In the genomic region with DNA sequence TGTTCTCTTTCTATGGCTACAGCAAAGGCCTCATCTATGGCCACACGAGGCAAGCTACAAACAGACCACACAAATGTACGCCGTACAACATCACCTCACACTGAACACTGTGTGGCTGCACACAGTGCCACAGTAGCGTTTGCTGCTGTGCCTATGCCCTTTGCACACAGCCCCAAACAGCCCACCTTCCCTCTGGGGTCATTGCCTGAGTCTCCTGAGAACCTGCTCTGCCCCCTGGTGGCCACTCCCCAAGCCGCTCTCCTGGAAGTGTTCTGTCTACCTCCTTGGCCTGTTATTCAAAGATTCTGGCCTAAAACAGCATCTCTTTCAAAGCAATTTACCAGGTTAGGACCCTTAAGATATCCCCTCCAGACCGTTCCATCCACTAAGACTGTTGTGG, we compare ENCODE assay signal across 9 mouse cellular contexts. TPM values are rescaled to one million over a fixed set of nuclear protein-coding genes. Genes with fewer than 3 reads are reported as not detected.
DNase-seq lines count a peak whose midpoint lies in the region; ATAC-seq and TF ChIP-seq lines count a peak whose summit lies in the region.
"Had no signal": no experiment of that assay in that cellular context is flagged by ENCODE, and none has a peak within 500 bp of the region (broad histone marks: within the 10 kb centered on the region; RNA-seq: fewer than 3 reads in every experiment).

No protein-coding gene starts in this region.

- no peak overlapping the region for H3K4me2 ChIP-seq in heart, embryonic 12.5 days
- no peak overlapping the region for H3K4me2 ChIP-seq in forebrain, embryonic 14.5 days (ENCODE audit: low read length)
- no peak overlapping the region for H3K4me2 ChIP-seq in hindbrain, postnatal 0 days (ENCODE audit: low read depth, low read length)
- no peak overlapping the region for H3K4me2 ChIP-seq in midbrain, embryonic 14.5 days (ENCODE audit: low read length)

- no peaks in the 10 kb centered on the region for H3K9me3 ChIP-seq in heart, embryonic 12.5 days (replicated peaks)
- no peaks in the 10 kb centered on the region for H3K9me3 ChIP-seq in forebrain, embryonic 14.5 days (replicated peaks; ENCODE audit: control insufficient read depth, low read length)
- H3K9me3 ChIP-seq in hindbrain, postnatal 0 days (ENCODE audit: low read length), result no peaks in the 10 kb centered on the region
- H3K9me3 ChIP-seq in midbrain, embryonic 14.5 days (ENCODE audit: control insufficient read depth, low read length), result no peaks in the 10 kb centered on the region

- 48% methylated on average over 6 of the region's 6 CpGs for WGBS in heart, embryonic 12.5 days
- WGBS in forebrain, embryonic 14.5 days, result 32% methylated on average over 6 of the region's 6 CpGs
- WGBS in hindbrain, postnatal 0 days, result 41% methylated on average over 6 of the region's 6 CpGs
- WGBS in midbrain, embryonic 14.5 days, result 31% methylated on average over 6 of the region's 6 CpGs

- H3K4me3 ChIP-seq in heart, embryonic 12.5 days, result no peak overlapping the region
- H3K4me3 ChIP-seq in forebrain, embryonic 14.5 days (ENCODE audit: low read depth, low read length), result no peak overlapping the region
- H3K4me3 ChIP-seq in hindbrain, postnatal 0 days (ENCODE audit: low read length), result no peak overlapping the region
- no peak overlapping the region for H3K4me3 ChIP-seq in midbrain, embryonic 14.5 days (replicated peaks; ENCODE audit: low read depth, low read length)

- intact Hi-C loops in left cerebral cortex, postnatal 10 days (cut with DNase I), result loop anchor here (5.0 kb wide), 1 partner anchor 101 kb away; no protein-coding TSS in a partner anchor

- no peak overlapping the region for H3K9ac ChIP-seq in heart, embryonic 12.5 days
- no peak overlapping the region for H3K9ac ChIP-seq in forebrain, embryonic 14.5 days (ENCODE audit: low read length)
- no peak overlapping the region for H3K9ac ChIP-seq in hindbrain, postnatal 0 days (replicated peaks; ENCODE audit: low read length)
- H3K9ac ChIP-seq in midbrain, embryonic 14.5 days (replicated peaks; ENCODE audit: low read length), result no peak overlapping the region

- peak; percentile 58 to 84 for DNase-seq in heart, adult 18-20 months
- peak; percentile 84 for DNase-seq in forebrain, embryonic 14.5 days (ENCODE audit: low spot score)
- peak; percentile 83 for DNase-seq in hindbrain, postnatal 0 days (ENCODE audit: low spot score)
- peak; percentile 64 to 82 for DNase-seq in left cerebral cortex, postnatal 10 days (ENCODE audit: extremely low spot score in 1 of 2, low spot score in 2 of 2)
- peak; percentile 88 for DNase-seq in midbrain, embryonic 14.5 days
- peak; percentile 65 for DNase-seq in splenic B cell, adult 2 months (ENCODE audit: low read depth, low spot score)

- peak; percentile 89 for TF ChIP-seq CTCF in hindbrain, postnatal 0 days (IDR thresholded peaks at IDR 0.05; ENCODE audit: low read depth)

- H3K4me1 ChIP-seq in heart, embryonic 12.5 days (replicated peaks), result no peaks in the 10 kb centered on the region
- H3K4me1 ChIP-seq in forebrain, embryonic 14.5 days (ENCODE audit: control insufficient read depth, insufficient read depth, low read length), result 0 out of 2 replicates have a peak, but pooled peaks cover under 1% of the 10 kb centered on the region
- H3K4me1 ChIP-seq in hindbrain, postnatal 0 days (ENCODE audit: insufficient read depth, low read length), result no peaks in the 10 kb centered on the region
- H3K4me1 ChIP-seq in midbrain, embryonic 14.5 days (ENCODE audit: control insufficient read depth, insufficient read depth, low read length), result no peaks in the 10 kb centered on the region

- ATAC-seq in heart, embryonic 12.5 days (ENCODE audit: insufficient number of reproducible peaks, low FRiP score), result no peak
- ATAC-seq in cerebellum, adult (ENCODE audit: insufficient number of reproducible peaks, low FRiP score, low TSS enrichment), result peak; percentile 51
- peak; percentile 64 for ATAC-seq in forebrain, embryonic 14.5 days
- peak; percentile 75 for ATAC-seq in hindbrain, postnatal 0 days
- ATAC-seq in midbrain, embryonic 14.5 days (ENCODE audit: low FRiP score, low TSS enrichment), result peak; percentile 57; the same call in 1 of the 2 replicates

- H3K36me3 ChIP-seq in heart, embryonic 12.5 days, result 0 out of 2 replicates have a peak, but pooled peaks cover 2% of the 10 kb centered on the region
- H3K36me3 ChIP-seq in forebrain, embryonic 14.5 days (ENCODE audit: control insufficient read depth, insufficient read depth, low read length), result peaks cover 25% of the 10 kb centered on the region
- H3K36me3 ChIP-seq in hindbrain, postnatal 0 days (ENCODE audit: insufficient read depth, low read length), result peaks cover 13% of the 10 kb centered on the region; the same call in 1 of the 2 replicates
- peaks cover 21% of the 10 kb centered on the region for H3K36me3 ChIP-seq in midbrain, embryonic 14.5 days (ENCODE audit: control insufficient read depth, insufficient read depth, low read length)
- H3K36me3 ChIP-seq in splenic B cell, adult 2 months (ENCODE audit: control insufficient read depth, insufficient read depth, low read length, poor library complexity, severe bottlenecking), result no peaks in the 10 kb centered on the region

- no peak overlapping the region for H3K27ac ChIP-seq in heart, embryonic 12.5 days (ENCODE audit: poor library complexity, severe bottlenecking)
- H3K27ac ChIP-seq in forebrain, embryonic 14.5 days (ENCODE audit: low read depth, low read length), result no peak overlapping the region
- no peak overlapping the region for H3K27ac ChIP-seq in hindbrain, postnatal 0 days
- H3K27ac ChIP-seq in midbrain, embryonic 14.5 days (replicated peaks; ENCODE audit: low read depth, low read length), result no peak overlapping the region
- H3K27ac ChIP-seq: macrophage had no signal

- H3K27me3 ChIP-seq in heart, embryonic 12.5 days (replicated peaks), result peaks cover 32% of the 10 kb centered on the region
- H3K27me3 ChIP-seq in forebrain, embryonic 14.5 days (replicated peaks; ENCODE audit: control insufficient read depth, insufficient read depth, low read length), result no peaks in the 10 kb centered on the region
- no peaks in the 10 kb centered on the region for H3K27me3 ChIP-seq in hindbrain, postnatal 0 days (ENCODE audit: insufficient read depth, low read length)
- H3K27me3 ChIP-seq in midbrain, embryonic 14.5 days (ENCODE audit: control insufficient read depth, insufficient read depth, low read length), result no peaks in the 10 kb centered on the region
- no peaks in the 10 kb centered on the region for H3K27me3 ChIP-seq in splenic B cell, adult 2 months (ENCODE audit: control insufficient read depth, insufficient read depth, low read length, poor library complexity, severe bottlenecking)

RNA-seq across cellular contexts. Expression of a gene that starts 13.2 kb away (rescaled TPM):
- 10 to 100 TPM in 1 of 2 experiments, 1 to 10 TPM in 1; 9.7 to 11.0 TPM for total RNA-seq in heart, adult 18-20 months (2021)
- polyA plus RNA-seq in heart, embryonic 12.5 days (2016; fragmentation: Nextera tagmentation; extraction: Ambion mirVana), result 4.4 and 4.9 TPM in 2 replicates
- 64.7 and 73.9 TPM in 2 replicates for polyA plus RNA-seq in forebrain, embryonic 14.5 days (2014; fragmentation: Nextera tagmentation; extraction: Ambion mirVana)
- 179 and 205 TPM in 2 replicates for total RNA-seq in hindbrain, postnatal 0 days (2014; rRNA removed)
- polyA plus RNA-seq in hindbrain, postnatal 0 days (2015; fragmentation: Nextera tagmentation; extraction: Ambion mirVana), result 139 and 141 TPM in 2 replicates
- 10 to 100 TPM; 61.8 to 62.2 TPM for total RNA-seq in left cerebral cortex, postnatal 10 days (2021)
- 121 and 154 TPM in 2 replicates for polyA plus RNA-seq in midbrain, embryonic 14.5 days (2014; fragmentation: Nextera tagmentation; extraction: Ambion mirVana)

RNA-seq across cellular contexts. Expression of a gene that starts 43.6 kb away (rescaled TPM):
- total RNA-seq in heart, adult 18-20 months (2021), result 1 to 10 TPM; 3.3 to 4.4 TPM
- 3.7 TPM in 2 replicates for polyA plus RNA-seq in heart, embryonic 12.5 days (2016; fragmentation: Nextera tagmentation; extraction: Ambion mirVana)
- polyA plus RNA-seq in forebrain, embryonic 14.5 days (2014; fragmentation: Nextera tagmentation; extraction: Ambion mirVana), result 12.6 and 12.7 TPM in 2 replicates
- total RNA-seq in hindbrain, postnatal 0 days (2014; rRNA removed), result 59.3 and 61.9 TPM in 2 replicates
- polyA plus RNA-seq in hindbrain, postnatal 0 days (2015; fragmentation: Nextera tagmentation; extraction: Ambion mirVana), result 18.5 and 22.1 TPM in 2 replicates
- total RNA-seq in left cerebral cortex, postnatal 10 days (2021), result 10 to 100 TPM; 57.4 to 75.1 TPM
- 23.9 and 46.8 TPM in 2 replicates for polyA plus RNA-seq in midbrain, embryonic 14.5 days (2014; fragmentation: Nextera tagmentation; extraction: Ambion mirVana)
- polyA plus RNA-seq: macrophage had no signal

RNA-seq across cellular contexts. Expression of a gene that starts 46.5 kb away (rescaled TPM):
- total RNA-seq in heart, adult 18-20 months (2021), result 100 to 1,000 TPM; 105 TPM
- 148 and 159 TPM in 2 replicates for polyA plus RNA-seq in heart, embryonic 12.5 days (2016; fragmentation: Nextera tagmentation; extraction: Ambion mirVana)
- 23.9 and 24.3 TPM in 2 replicates for polyA plus RNA-seq in forebrain, embryonic 14.5 days (2014; fragmentation: Nextera tagmentation; extraction: Ambion mirVana)
- 24.4 and 41.9 TPM in 2 replicates for total RNA-seq in hindbrain, postnatal 0 days (2014; rRNA removed)
- 47.4 and 49.8 TPM in 2 replicates for polyA plus RNA-seq in hindbrain, postnatal 0 days (2015; fragmentation: Nextera tagmentation; extraction: Ambion mirVana)
- 10 to 100 TPM; 19.1 to 24.3 TPM for total RNA-seq in left cerebral cortex, postnatal 10 days (2021)
- 28.1 and 32.1 TPM in 2 replicates for polyA plus RNA-seq in midbrain, embryonic 14.5 days (2014; fragmentation: Nextera tagmentation; extraction: Ambion mirVana)

Comparison
In these comparisons a context has a peak if more than half of its experiments do, and no peak if none do; other contexts are left out.
1. RNA of a gene that starts 13.2 kb away (polyA plus RNA-seq): 139 to 141 TPM in hindbrain, postnatal 0 days, 121 to 154 TPM in midbrain, embryonic 14.5 days and 64.7 to 73.9 TPM in forebrain, embryonic 14.5 days; 4.4 to 4.9 TPM in heart, embryonic 12.5 days; every median in the first group is over 10 times any median in the second.
2. Peak in every context shown above with its lines, with median percentiles within 50 percentile points of each other: DNase-seq.